Mouse (Mus musculus) kidney, adult 8-10 months (tissue): ENCODE data around the gene Adam11.

Experiments
- DNase-seq, 2 experiments: peaks; one replicate each; pipeline ENCODE4 v3.0.0; 2022

The Adam11 gene

GRCm38 (mm10) chr11:102779824-102780223 is 18.6 kb downstream of the Adam11 start:
- DNase-seq = no peak

- DNase-seq = peak; percentile 49 to 69
Observed at GRCm38 (mm10) chr11:102780271-102780985, 19.2 kb downstream of the Adam11 start.

GRCm38 (mm10) chr11:102780986-102781351 is 19.7 kb downstream of the Adam11 start:
- no peak for DNase-seq

DNA sequence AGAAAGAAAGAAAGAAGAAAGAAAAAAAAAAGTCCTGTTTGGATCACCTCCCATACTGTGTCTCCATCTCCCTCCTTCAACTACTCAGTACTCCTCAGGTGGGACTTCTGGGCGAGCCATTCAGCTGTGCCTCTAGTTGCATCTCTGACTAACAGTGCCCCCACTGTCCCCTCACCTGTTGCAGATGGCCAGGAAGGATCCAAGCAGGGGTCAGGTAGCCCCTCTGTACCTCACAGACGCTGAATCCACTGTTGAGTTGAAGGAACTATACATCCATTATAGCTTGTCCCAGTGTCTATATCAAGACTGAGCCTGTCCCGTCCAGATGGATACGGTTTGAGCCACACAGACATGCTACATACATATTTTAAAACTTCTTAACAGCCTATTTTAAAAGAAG is 20.3 kb downstream of the Adam11 start:
- DNase-seq = no peak

- DNase-seq = no peak
Observed at GRCm38 (mm10) chr11:102783443-102783842, 22.2 kb downstream of the Adam11 start.

DNA sequence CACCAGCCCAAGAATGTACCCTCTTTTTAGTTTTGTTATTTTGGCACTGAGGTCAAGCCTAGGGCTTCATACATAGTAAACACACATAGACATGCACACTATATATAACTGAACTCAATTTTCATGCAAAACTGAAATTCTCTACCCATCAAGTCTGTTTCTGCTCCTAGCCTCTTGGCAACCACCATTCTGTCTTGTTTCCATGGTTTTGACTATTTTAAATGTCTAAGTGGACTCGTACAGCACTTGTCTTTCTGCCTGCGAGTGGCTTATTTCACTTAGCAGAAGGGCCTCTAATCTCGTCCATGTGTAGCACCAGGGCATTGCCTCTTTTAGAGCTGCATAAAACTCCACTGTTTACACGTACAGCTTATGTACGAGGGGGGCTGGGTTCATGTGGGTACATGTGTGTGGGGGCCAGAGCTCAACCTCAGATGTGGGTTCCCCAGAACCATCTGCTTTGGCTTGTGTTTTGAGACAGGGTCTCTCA is 26.5 kb downstream of the Adam11 start:
- DNase-seq = no peak

DNA sequence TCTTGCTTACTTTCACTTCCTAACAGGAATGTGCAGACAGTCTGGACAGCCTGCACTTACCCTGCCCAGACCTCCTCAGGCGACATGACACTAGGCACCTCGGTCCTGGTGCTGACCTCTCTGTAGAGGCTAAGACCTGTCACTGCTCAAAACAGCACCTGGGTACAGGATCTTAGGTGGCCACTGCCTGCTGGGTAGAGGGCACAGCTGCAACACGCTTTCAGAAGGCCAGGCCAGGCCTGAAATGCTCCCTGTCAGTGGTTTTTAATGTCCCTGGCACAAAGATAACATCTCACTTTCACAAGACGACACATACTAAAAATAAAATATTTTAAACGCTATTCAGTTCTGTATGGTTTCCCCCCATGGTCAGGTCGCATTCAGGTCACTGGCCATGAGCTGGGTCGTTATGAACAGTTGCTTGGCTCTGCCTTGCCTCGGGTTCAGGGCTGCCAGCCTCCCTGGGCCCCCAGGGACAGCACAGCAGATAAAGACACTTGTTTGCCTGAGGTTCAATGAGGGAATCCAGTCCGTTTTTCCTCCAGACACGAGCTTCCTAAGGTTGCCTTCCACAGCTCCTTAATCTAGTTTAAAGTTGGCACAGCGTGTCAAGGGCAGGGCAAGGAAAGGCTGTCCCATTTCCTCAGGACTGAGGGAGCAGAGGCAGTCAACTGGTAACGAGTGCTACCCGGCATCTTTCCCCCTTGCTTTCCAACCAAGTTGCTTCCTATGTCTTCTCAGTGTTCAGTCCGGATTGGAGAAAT is 30.6 kb downstream of the Adam11 start:
- DNase-seq = no peak

- no peak for DNase-seq
Observed at GRCm38 (mm10) chr11:102794157-102794556, 32.9 kb downstream of the Adam11 start.

DNA sequence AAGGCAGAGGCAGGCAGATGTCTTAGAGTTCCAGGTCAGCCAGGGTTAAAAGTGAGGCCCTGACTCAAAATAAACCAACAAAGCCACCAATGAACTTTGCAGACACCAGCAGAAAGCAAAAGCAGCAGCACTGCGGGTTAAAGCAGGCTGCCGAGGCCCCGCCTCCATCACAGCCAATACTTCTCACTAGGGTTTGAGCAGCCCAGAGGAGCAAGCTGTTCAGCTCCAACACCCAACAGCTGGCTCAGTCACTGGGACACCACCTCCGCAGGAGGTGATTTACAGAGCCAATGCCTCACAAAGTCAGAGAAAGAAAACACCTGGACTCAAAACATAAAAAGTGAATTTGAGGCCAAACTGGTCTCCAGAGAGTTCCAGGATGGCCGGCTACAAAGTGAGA is 42.2 kb downstream of the Adam11 start:
- DNase-seq = no peak

DNA sequence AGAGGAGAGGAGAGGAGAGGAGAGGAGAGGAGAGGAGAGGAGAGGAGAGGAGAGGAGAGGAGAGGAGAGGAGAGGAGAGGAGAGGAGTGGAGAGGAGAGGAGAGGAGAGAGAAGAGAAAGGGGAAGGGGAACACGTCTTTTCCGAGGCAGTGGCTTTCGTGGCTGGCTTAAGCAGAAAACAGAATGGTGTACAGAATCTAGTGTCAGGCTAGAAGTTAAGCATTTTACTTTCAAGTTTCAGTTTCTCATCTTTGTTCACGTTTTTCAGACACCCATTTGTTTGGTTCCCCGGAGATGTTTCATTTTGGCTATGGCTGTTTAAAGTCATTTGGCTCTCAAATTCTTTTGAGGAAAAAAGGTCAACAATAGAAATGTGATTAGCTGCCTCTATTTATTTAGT is 47.0 kb downstream of the Adam11 start:
- no peak for DNase-seq

- no peak for DNase-seq
Observed at GRCm38 (mm10) chr11:102810721-102811485, 49.7 kb downstream of the Adam11 start.

DNA sequence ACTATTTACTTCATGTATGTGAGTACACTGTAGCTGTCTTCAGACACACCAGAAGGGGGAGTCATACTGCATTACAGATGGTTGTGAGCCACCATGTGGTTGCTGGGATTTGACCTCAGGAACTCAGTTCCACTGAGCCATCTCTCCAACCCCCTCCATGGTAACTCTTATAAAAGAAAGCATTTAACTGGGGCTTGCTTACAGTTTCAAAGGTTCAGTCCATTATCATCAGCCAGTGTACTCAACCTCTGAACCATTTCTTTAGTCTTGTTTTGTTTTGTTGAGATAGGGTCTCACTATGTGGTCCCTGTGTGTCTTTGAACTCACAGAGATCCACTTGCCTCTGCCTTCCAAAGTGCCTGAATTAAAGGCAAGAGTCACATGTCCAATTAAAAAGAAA is 53.6 kb downstream of the Adam11 start:
- no peak for DNase-seq

- DNase-seq = peak in 1 of 2 experiments; percentile 12
Observed at GRCm38 (mm10) chr11:102818121-102819020, 57.1 kb downstream of the Adam11 start.

DNA sequence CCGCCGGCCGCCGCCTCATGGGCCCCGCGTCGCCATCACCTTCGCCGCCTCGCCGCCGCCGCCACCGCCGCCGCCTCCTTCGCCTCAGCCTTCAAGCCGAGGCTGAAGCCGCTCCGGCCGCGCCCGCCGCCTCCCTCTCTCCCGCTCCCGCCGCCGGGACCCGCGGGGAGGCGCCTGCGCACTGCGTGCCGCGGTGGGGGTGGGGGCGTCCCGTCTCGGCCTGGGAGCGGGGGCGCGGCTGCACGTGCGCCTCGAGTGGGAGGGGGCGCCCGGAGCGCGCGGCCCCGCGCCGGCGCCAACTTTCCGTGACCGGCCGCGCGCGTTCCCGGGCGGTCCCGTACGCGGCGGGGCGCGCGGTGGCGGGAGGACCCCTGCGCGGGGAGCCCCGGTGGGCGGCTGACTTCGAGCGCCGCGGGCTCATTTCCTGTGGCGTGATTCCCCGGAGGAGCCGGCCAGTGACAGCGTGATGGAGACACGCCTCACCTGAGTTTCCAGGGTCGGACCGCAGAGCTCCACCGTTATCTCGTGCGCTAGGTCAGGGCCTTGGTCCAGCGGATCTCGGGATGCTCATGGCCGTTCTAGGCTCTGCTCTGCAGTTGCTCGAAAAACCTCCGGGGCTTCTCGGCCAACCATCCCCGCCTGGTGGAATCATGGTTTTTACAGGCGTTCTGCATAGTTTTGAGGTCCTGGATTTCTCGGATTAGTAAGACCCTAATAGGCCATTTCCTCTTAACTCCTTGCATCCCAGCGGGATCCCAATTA is 58.0 kb downstream of the Adam11 start, which contains the start of gene Gjc1:
Gene Gjc1, minus strand, starts transcription at position 680 of the 762 bp plus-strand sequence.
- DNase-seq = peak in 1 of 2 experiments; percentile 36

GRCm38 (mm10) chr11:102819783-102820385 is 58.6 kb downstream of the Adam11 start:
- no peak for DNase-seq

DNA sequence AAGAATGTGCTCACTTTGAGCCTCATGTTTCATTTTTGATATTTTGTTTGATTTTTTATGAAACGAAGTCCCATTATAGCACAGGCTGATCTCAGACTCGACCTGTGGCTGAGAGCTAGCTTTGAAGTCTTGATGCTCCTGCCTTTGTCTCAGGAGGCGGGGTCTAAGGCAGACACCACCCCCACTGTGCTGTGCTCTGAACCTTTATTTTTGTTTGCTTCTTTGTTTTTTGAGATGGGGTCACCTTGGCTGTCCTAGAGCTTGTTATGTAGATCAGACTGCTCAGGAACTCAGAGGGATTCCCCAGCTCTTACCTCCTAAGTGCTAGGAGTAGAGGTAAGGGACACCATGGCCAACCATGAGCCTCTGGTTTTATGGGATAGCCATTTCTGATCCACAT is 59.2 kb downstream of the Adam11 start:
- no peak for DNase-seq

- no peak for DNase-seq
Observed at GRCm38 (mm10) chr11:102821231-102821630, 60.0 kb downstream of the Adam11 start.

DNA sequence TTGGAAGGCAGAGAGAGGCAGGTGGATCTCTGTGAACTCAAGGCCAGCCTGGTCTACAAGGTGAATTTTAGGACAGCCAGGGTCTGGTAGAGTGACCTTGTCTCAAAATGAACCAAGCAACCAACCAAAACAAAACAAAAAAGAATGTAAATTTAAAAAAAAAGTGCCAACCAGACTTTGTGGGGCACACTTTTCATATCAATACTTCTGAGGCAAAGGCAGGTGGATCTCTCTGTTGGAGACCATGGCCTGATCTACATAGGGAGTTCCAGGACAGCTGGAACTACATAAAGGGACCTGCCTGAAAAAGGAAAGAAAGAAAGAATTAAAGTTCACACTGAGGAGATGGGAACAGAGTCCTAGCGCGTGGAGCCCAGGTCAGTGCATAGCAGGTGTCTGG is 65.2 kb downstream of the Adam11 start:
- no peak for DNase-seq

- DNase-seq = no peak
Observed at GRCm38 (mm10) chr11:102827097-102827496, 65.9 kb downstream of the Adam11 start.
